Mouse (Mus musculus) ovary, adult 2 months (tissue): ENCODE data around the gene Rnf168. TPM values are rescaled to one million over a fixed set of nuclear protein-coding genes. Genes with fewer than 3 reads are reported as not detected.

Experiments
- polyA plus RNA-seq: library from polyadenylated mRNA; depleted of rRNA; stranded (reverse); fragments of >200 nt; gene quantifications from 2 replicates; pipeline ENCODE4 v1.2.3, GENCODE M21; 2012; rRNA removed

The Rnf168 gene
- 10.2 and 12.0 TPM in 2 replicates for polyA plus RNA-seq

GRCm38 (mm10) chr16:32277308-32278256 is at the start of gene Rnf168:
Gene Rnf168, plus strand, starts transcription at chr16:32277459.

GRCm38 (mm10) chr16:32246952-32247370 is 30.3 kb upstream of the Rnf168 start, which contains the start of the genes Fbxo45 and Wdr53:
Gene Fbxo45, minus strand, starts transcription at chr16:32247158.
Gene Wdr53, plus strand, starts transcription at chr16:32247227.

GRCm38 (mm10) chr16:32271291-32271690 is 6.0 kb upstream of the Rnf168 start, which contains the start of gene Smco1:
Gene Smco1, plus strand, starts transcription at chr16:32271468.

GRCm38 (mm10) chr16:32332040-32332555 is 54.8 kb downstream of the Rnf168 start, which contains the start of gene Ubxn7:
Gene Ubxn7, plus strand, starts transcription at chr16:32332257.

Other genes with a start within 250 kb of the Rnf168 start
- gene Pak2, start 198.1 kb upstream of the Rnf168 start, polyA plus RNA-seq, result 17.6 and 23.5 TPM in 2 replicates
- 36.0 and 50.2 TPM in 2 replicates for gene Pigx, start 177.7 kb upstream of the Rnf168 start, polyA plus RNA-seq
- gene Cep19, start 177.7 kb upstream of the Rnf168 start, polyA plus RNA-seq, result 9.7 and 19.0 TPM in 2 replicates
- 13.3 and 17.4 TPM in 2 replicates for gene Nrros, start 111.9 kb upstream of the Rnf168 start, polyA plus RNA-seq
- not detected in 2 replicates for gene Bex6, start 97.6 kb upstream of the Rnf168 start, polyA plus RNA-seq
- 5.5 and 6.2 TPM in 2 replicates for gene Fbxo45, start 30.3 kb upstream of the Rnf168 start, polyA plus RNA-seq
- 2.3 and 2.5 TPM in 2 replicates for gene Wdr53, start 30.2 kb upstream of the Rnf168 start, polyA plus RNA-seq
- not detected in 2 replicates for gene Smco1, start 6.0 kb upstream of the Rnf168 start, polyA plus RNA-seq
- 13.4 and 25.9 TPM in 2 replicates for gene Ubxn7, start 54.8 kb downstream of the Rnf168 start, polyA plus RNA-seq
- 0.10 and 0.36 TPM in 2 replicates for gene Tm4sf19, start 123.0 kb downstream of the Rnf168 start, polyA plus RNA-seq
- 5.3 and 7.5 TPM in 2 replicates for gene Tctex1d2, start 142.2 kb downstream of the Rnf168 start, polyA plus RNA-seq
- gene Pcyt1a, start 153.5 kb downstream of the Rnf168 start, polyA plus RNA-seq, result 56.1 and 59.6 TPM in 2 replicates
- 0.19 and 0.28 TPM in 2 replicates for gene Slc51a, start 210.4 kb downstream of the Rnf168 start, polyA plus RNA-seq
- not detected in 2 replicates for gene Zdhhc19, start 218.8 kb downstream of the Rnf168 start, polyA plus RNA-seq